Mouse (Mus musculus) brain, adult 10 weeks (tissue): ENCODE results near the gene Ppp1r14c. TPM values are rescaled to one million over a fixed set of nuclear protein-coding genes. Genes with fewer than 3 reads are reported as not detected.

Source experiments
- polyA plus RNA-seq: library from polyadenylated mRNA; stranded (reverse); fragments of 350-450 nt; fragmentation: Illumina TruSeq; extraction: RNeasy Lipid Tissue Mini Kit (QIAGEN cat#74804); gene quantifications from one replicate; pipeline ENCODE4 v1.2.3, GENCODE M21; 2015; ENCODE audit warnings: low read depth, low replicate concordance

The Ppp1r14c gene
- 18.7 TPM for polyA plus RNA-seq

DNA sequence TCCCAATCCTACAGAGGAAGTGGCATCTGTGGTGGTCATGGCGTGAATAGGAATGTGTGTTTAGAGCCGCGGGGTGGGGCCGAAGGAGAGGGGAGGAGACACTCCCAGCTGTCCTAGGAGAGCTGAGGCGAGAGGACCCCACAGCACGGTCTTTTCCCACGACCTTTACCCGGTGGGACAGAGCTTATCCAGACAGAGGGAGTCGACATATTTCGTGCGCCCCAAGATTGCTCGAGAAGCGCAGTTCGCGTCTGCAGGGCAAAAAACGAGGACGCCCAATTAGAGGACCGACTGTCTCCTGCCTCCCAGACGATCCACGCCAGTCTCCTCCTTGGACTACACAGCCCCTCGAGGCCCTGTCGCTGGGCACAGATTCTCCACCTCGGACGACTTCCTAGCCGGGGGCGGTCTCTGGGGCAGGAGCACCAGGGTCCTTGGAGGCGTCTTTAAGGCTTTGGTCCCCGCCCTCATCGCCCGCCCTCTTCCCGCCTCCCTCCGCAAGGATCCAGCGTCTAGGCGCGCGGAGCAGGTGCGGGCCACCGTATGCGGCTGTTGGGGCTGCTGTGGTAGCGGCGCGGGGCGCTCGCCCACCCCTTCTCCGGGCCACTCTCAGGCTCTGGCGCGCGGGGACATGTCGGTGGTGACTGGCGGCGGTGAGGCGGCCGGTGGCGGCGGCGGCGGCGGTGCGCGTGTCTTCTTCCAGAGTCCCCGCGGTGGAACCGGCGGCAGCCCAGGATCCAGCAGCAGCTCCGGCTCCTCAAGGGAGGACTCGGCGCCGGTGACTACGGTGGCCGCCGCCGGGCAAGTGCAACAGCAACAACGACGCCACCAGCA is at the start of gene Ppp1r14c:
TSS of gene Ppp1r14c (plus strand) at position 22 of the 834 bp plus-strand sequence.

Other genes with a start within 250 kb of the Ppp1r14c start
- gene H60c, start 98.3 kb upstream of the Ppp1r14c start, polyA plus RNA-seq, result not detected
- gene Iyd, start 174.2 kb downstream of the Ppp1r14c start, polyA plus RNA-seq, result 2.7 TPM